Mouse (Mus musculus) kidney, postnatal 10 days (tissue): ENCODE data around the gene Hbq1b.
"Not testable (repeated sequence)": the region's sequence is repeated elsewhere in the genome, so short reads cannot be mapped to it uniquely, and the experiment has no call there.

Source experiments
- DNase-seq: peaks from one replicate; pipeline ENCODE4 v3.0.0; 2021; ENCODE audit warnings: mixed read lengths

Hbq1b gene

GRCm38 (mm10) chr11:32267964-32268363 lies 18.8 kb upstream of the Hbq1b start:
- peak; percentile 14 for DNase-seq

DNA sequence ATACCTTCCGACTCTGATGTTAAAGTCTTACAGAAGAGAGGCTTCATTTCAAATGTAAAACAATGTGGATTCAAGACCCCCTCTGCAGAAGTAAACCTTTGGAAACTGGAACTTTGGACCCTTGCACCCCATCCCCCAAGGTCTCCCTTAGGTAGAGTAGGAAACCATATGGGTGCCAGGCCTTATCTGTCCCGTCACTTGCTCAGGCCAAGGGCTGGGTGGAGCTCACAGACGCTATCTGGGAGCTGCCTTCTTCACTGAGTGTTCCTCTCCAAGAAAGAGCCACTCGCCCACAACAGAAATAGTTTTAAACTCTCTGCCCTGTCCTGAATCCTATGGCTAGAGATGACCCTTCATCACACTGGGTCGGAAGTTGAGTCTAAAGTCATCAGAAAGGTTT lies 17.8 kb upstream of the Hbq1b start:
- no peak for DNase-seq

DNA sequence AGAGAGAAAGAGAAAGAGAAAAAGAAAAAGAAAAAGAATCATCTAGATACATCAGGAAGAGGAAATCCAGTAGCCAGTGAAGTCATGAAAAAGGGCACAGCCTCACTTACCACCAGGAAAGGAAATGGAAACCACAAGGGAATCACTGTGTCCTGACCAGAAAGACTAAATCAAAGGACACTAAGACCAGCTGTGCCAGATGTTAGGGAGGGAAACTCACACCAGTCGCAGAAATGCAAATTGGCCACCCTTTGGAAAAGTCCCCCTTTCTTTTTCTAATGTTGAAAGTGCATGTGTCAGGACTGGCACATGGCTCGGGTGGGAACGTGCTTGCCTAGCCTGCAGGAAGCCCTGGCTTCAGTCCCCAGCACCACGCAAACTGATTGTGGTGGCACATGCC lies 15.6 kb upstream of the Hbq1b start:
- no peak for DNase-seq

DNA sequence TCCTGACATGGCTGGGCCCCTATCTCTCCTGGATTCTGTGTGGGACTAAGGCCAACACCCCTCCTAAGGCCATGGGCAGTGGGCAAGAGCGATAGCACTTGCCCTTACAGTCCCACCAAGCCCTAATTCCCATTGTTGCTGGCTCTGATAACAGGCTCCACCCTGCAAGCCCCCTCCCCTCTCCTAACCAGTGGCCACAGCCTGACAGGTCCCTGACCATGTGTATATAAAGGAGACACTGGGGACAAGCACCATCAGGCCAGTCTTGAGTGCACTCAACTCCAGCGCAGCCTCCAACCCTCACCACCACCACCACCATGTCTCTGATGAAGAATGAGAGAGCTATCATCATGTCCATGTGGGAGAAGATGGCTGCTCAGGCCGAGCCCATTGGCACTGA lies 10.4 kb upstream of the Hbq1b start, which contains the start of gene Hba-x:
Hba-x (plus strand) TSS at position 54 of the 400 bp plus-strand sequence.
- no peak for DNase-seq

- no peak for DNase-seq
Observed at GRCm38 (mm10) chr11:32277736-32278457, 8.9 kb upstream of the Hbq1b start.

- DNase-seq = no peak
Observed at GRCm38 (mm10) chr11:32278458-32278957, 8.3 kb upstream of the Hbq1b start.

DNA sequence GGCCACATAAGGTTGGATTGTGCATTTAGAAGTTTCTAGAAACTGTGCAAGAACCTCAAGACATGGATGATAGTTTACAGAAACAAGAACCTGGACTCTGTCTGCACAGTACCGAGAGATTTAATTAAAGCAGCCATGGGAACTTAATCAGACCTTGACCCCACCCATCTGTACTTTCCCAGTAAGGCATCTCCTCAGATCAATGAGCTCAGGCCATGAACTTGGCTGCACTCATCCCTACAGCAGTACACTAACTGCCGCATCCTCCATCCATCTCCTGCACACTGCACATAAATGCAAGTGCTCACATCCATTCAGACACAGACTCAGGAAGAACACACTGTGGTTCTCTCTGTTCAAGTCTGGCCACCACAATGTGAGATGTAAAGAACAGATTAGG lies 6.1 kb upstream of the Hbq1b start:
- no peak for DNase-seq

GRCm38 (mm10) chr11:32281416-32282144 lies 5.2 kb upstream of the Hbq1b start:
- no peak for DNase-seq

DNA sequence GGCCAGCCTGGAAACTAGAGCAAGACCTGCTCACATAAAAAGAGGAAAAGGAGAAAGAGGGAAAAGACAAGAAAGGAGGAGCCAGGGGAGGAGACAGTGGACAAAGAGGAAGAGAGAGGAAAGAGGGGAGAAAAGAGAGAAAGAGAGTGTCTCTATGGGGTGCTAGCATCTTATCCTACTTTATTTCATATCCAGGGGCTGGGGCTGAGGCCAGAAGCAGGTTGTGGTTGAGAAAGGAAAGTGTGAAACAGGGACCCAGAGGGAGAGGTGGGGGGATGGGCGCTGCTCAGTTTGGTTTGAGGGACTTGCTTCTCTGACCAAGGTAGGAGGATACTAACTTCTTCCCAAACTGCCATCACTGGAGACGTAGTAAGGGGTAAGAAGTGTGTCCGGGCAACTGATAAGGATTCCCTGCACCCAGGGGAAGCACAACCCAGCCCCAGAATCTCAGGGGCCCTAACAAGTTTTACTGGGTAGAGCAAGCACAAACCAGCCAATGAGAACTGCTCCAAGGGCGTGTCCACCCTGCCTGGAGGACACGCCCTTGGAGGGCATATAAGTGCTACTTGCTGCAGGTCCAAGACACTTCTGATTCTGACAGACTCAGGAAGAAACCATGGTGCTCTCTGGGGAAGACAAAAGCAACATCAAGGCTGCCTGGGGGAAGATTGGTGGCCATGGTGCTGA lies 3.5 kb upstream of the Hbq1b start, which contains the start of gene Hba-a1:
Hba-a1 (plus strand) TSS at position 421 of the 687 bp plus-strand sequence.
- DNase-seq = not testable (repeated sequence)

GRCm38 (mm10) chr11:32284582-32284981 lies 2.2 kb upstream of the Hbq1b start:
- DNase-seq = not testable (repeated sequence)

DNA sequence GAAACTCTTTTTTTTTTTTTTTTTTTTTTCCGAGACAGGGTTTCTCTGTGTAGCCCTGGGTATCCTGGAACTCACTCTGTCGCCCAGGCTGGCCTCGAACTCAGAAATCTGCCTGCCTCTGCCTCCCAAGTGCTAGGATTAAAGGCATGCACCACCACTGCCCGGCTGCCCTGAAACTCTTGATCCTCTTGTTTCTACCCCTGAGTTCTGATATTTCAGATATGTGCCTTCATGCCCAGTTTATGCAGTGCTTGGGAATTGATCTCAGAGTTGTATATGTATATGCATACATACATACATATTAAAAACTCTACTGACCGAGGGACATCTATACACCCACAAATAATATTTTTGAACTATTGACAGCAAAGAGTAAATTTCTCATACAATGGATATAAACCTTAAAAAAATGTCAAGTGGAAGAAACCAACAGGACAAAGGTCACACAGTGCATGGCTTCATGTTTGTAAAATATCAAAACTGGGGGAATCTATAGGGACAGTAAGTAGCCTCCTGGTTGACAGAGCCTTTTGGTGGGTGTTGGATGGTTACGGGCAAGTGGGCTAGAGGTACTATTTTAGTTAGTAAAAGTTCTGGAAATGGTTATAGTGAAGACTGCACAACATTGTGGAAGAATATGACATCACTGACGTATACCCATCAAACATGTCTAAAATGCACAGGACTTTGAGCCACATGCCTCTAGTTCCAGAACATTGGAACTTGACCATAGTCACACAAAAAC lies 1.6 kb upstream of the Hbq1b start:
- DNase-seq = no peak

GRCm38 (mm10) chr11:32285887-32286286 lies 878 bp upstream of the Hbq1b start:
- not testable (repeated sequence) for DNase-seq

DNA sequence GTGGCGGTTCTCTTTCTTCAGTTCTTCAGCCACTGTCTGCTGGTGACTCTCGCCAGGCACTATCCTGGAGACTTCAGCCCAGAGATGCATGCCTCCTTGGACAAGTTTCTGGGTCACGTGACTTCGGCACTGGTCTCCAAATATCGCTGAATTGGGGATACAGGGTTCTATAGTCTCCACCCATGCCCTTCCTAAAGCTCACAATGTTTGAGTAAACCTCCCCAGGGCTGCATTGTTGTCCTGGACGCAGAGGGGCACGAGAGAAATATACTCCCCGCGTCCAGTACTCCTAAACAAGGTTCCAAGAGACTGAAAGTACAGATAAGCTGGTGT lies 694 bp downstream of the Hbq1b start:
- no peak for DNase-seq

GRCm38 (mm10) chr11:32292819-32293218 lies 6.1 kb downstream of the Hbq1b start:
- not testable (repeated sequence) for DNase-seq

GRCm38 (mm10) chr11:32293479-32293878 lies 6.7 kb downstream of the Hbq1b start:
- not testable (repeated sequence) for DNase-seq

GRCm38 (mm10) chr11:32296203-32296602 lies 9.4 kb downstream of the Hbq1b start, which contains the start of gene Hba-a2:
Gene Hba-a2 (plus strand): TSS chr11:32296489.
- not testable (repeated sequence) for DNase-seq

GRCm38 (mm10) chr11:32297417-32297816 lies 10.7 kb downstream of the Hbq1b start:
- not testable (repeated sequence) for DNase-seq

DNA sequence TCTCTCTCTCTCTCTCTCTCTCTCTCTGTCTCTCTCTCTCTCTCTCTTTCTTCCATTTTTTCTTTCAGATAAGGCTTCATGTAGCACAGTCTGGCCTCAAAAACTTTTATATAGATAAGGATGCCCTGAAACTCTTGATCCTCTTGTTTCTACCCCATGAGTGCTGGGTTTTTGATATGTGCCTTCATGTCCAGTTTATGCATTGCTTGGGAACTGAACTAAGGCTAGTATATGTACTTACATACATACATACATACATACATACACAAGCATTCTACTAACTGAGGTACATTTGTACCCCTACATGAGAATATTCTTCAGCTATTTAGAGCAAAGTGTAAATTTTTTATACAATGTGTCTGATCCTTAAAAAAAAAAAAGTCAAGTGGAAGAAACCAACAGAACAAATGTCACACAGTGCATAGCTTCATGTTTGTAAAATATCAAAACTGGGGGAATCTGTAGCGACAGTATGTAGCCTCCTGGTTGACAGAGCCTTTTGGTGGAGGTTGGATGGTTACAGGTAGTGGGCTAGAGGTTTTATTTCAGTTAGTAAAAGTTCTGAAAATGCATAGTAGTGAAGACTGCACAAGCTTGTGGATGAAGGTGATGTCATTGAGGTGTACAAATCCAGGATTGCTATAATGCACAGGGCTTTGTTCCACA lies 11.2 kb downstream of the Hbq1b start:
- DNase-seq = no peak

DNA sequence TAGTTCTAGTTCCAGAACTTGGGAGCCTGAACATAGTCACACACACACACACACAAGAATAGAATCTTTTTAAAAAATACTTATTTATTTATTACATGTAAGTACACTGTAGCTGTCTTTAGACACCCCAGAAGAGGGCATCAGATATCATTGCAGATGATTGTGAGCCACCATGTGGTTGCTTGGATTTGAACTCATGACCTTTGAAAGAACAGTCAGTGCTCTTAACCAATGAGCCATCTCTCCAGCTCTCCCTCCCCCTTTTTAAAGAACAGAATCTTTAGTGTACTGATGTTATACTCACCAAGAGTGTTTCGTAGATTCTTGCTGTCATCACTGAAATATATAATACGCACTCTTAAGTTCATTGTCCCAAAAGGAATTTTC lies 11.8 kb downstream of the Hbq1b start:
- no peak for DNase-seq

DNA sequence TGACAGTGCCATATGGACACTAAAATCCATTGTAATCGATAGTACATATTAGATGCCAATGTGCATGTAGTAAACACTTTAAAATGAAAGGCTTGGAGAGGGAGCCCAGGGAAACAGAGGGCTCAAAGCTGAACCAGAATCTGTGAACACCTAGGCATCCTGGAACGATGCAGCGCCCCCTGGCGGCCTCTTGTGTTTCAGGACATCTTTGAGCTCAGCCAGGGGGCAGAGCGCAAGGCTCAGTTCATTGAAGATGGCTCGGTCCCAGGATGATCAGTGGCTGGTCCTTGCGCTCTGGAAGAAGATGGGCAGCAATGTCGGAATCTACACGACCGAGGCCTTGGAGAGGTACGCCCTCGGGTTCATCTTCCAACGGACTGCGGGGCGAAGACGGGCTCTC lies 13.1 kb downstream of the Hbq1b start, which contains the start of gene Hbq1a:
Hbq1a (plus strand) TSS at position 205 of the 400 bp plus-strand sequence.
- peak; percentile 81 for DNase-seq

GRCm38 (mm10) chr11:32300279-32301267 lies 13.8 kb downstream of the Hbq1b start:
- DNase-seq = no peak
